Mouse (Mus musculus) ES-E14 (cell line): ENCODE data around the gene H2-Eb1.

Experiments used
- MAFK ChIP-seq: IDR thresholded peaks from 2 replicates; pipeline ENCODE4 v1.6.1; 2014; ENCODE audit warnings: mild to moderate bottlenecking, low read depth, low read length, inconsistent platforms; ENCODE audit not compliant: insufficient read depth
- ZC3H11A ChIP-seq: IDR thresholded peaks from 2 replicates; pipeline ENCODE4 v1.6.1; 2012; ENCODE audit warnings: low read depth, mild to moderate bottlenecking, inconsistent platforms, low read length, borderline replicate concordance
- ZNF384 ChIP-seq: IDR thresholded peaks from 2 replicates; pipeline ENCODE4 v1.6.1; 2012; ENCODE audit warnings: low read depth, low read length, inconsistent platforms

- TF ChIP-seq MAFK (no peak), ZC3H11A (no peak), ZNF384 (no peak)
Measured at GRCm38 (mm10) chr17:34331200-34331599, 25.5 kb downstream of the H2-Eb1 start.
